Mouse (Mus musculus) lung, postnatal 0 days (tissue): Measurements from ENCODE around the gene Taar7d.

Experiments used
- CTCF ChIP-seq: IDR thresholded peaks from 2 replicates; pipeline ENCODE4 v1.5.1; 2016; ENCODE audit warnings: antibody characterized with exemption, mild to moderate bottlenecking
- EP300 ChIP-seq: IDR thresholded peaks from 2 replicates; pipeline ENCODE4 v1.6.1; 2016; ENCODE audit warnings: antibody characterized with exemption, mild to moderate bottlenecking, control low read depth

GRCm38 (mm10) chr10:24026922-24027321 lies at the start of gene Taar7d:
- TF ChIP-seq CTCF (no peak), EP300 (no peak)
